Mouse (Mus musculus): ENCODE measurements at regions not wholly inside any gene's neighbourhood (a gene's known extent, or its start where the extent isn't known, plus 50 kb on each side); places are given as distances from the start of the nearest gene placed in this dataset.

GRCm38 (mm10) chr3:54528292-54528691 lies 164.3 kb upstream of the Supt20 start:
- Histone ChIP-seq H3K27ac (ENCODE audit: low read depth, low read length) (no peak overlapping the region), H3K4me3 (ENCODE audit: low read depth, low read length) (no peak overlapping the region), H3K4me2 (ENCODE audit: low read depth, low read length) (no peak overlapping the region), H3K27me3 (ENCODE audit: control insufficient read depth, insufficient read depth, low read length) (no peaks in the 10 kb centered on the region), H3K9ac (replicated peaks; ENCODE audit: low read depth, low read length) (no peak overlapping the region), H3K9me3 (ENCODE audit: control insufficient read depth, low read length) (no peaks in the 10 kb centered on the region; the same call in 1 of the 2 replicates), H3K36me3 (ENCODE audit: control insufficient read depth, insufficient read depth, low read length) (no peaks in the 10 kb centered on the region), H3K4me1 (ENCODE audit: control insufficient read depth, insufficient read depth, low read length) (no peaks in the 10 kb centered on the region)
- 83% methylated on average over 3 of the region's 3 CpGs for WGBS
- ATAC-seq (ENCODE audit: low read depth): no peak

GRCm38 (mm10) chr3:54530251-54530650 lies 162.4 kb upstream of the Supt20 start:
- Histone ChIP-seq H3K4me3 (ENCODE audit: low read depth, low read length) (no peak overlapping the region), H3K9ac (replicated peaks; ENCODE audit: low read depth, low read length) (no peak overlapping the region), H3K4me2 (ENCODE audit: low read depth, low read length) (no peak overlapping the region), H3K36me3 (ENCODE audit: control insufficient read depth, insufficient read depth, low read length) (no peaks in the 10 kb centered on the region), H3K9me3 (ENCODE audit: control insufficient read depth, low read length) (no peaks in the 10 kb centered on the region; the same call in 1 of the 2 replicates), H3K4me1 (ENCODE audit: control insufficient read depth, insufficient read depth, low read length) (no peaks in the 10 kb centered on the region), H3K27ac (ENCODE audit: low read depth, low read length) (no peak overlapping the region), H3K27me3 (ENCODE audit: control insufficient read depth, insufficient read depth, low read length) (no peaks in the 10 kb centered on the region)
- ATAC-seq (ENCODE audit: low read depth): no peak
- WGBS: 71% methylated on average over 6 of the region's 6 CpGs

GRCm38 (mm10) chr3:54535361-54535760 lies 157.2 kb upstream of the Supt20 start:
- Histone ChIP-seq H3K4me2 (ENCODE audit: low read depth, low read length) (no peak overlapping the region), H3K4me1 (ENCODE audit: control insufficient read depth, insufficient read depth, low read length) (no peaks in the 10 kb centered on the region), H3K27me3 (ENCODE audit: control insufficient read depth, insufficient read depth, low read length) (no peaks in the 10 kb centered on the region), H3K27ac (ENCODE audit: low read depth, low read length) (no peak overlapping the region), H3K9me3 (ENCODE audit: control insufficient read depth, low read length) (no peaks in the 10 kb centered on the region), H3K4me3 (ENCODE audit: low read depth, low read length) (no peak overlapping the region), H3K36me3 (ENCODE audit: control insufficient read depth, insufficient read depth, low read length) (no peaks in the 10 kb centered on the region), H3K9ac (replicated peaks; ENCODE audit: low read depth, low read length) (no peak overlapping the region)
- no peak for ATAC-seq (ENCODE audit: low read depth)
- 92% methylated on average over 7 of the region's 7 CpGs for WGBS

DNA sequence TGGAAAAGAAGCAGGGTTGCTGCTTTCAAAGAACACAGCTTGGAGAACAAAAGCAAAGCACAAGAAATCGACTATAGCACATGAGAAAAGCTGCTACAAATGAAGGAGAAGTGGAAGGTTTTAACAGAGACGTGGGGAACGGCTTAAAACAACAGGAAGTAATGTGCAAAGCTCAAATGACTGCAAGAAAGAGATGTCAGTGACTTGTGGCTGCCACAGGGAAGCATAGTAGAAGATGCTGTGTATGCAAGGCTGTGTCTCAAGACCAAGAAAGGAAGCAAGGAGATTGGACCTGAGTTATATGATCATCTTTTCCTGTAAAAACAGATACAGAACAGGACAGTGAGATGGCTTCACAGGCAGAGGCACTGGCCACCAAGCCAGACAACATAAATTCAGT lies 154.6 kb upstream of the Supt20 start:
- no peak for ATAC-seq (ENCODE audit: low read depth)
- WGBS: 69% methylated on average over 3 of the region's 3 CpGs
- no peaks in the 10 kb centered on the region for H3K36me3 ChIP-seq (ENCODE audit: control insufficient read depth, insufficient read depth, low read length)
- no peaks in the 10 kb centered on the region for H3K9me3 ChIP-seq (ENCODE audit: control insufficient read depth, low read length)
- H3K9ac ChIP-seq (replicated peaks; ENCODE audit: low read depth, low read length): no peak overlapping the region
- no peak overlapping the region for H3K4me2 ChIP-seq (ENCODE audit: low read depth, low read length)
- no peaks in the 10 kb centered on the region for H3K27me3 ChIP-seq (ENCODE audit: control insufficient read depth, insufficient read depth, low read length)
- no peaks in the 10 kb centered on the region for H3K4me1 ChIP-seq (ENCODE audit: control insufficient read depth, insufficient read depth, low read length)
- no peak overlapping the region for H3K4me3 ChIP-seq (ENCODE audit: low read depth, low read length)
- no peak overlapping the region; the same call in 1 of the 2 replicates for H3K27ac ChIP-seq (ENCODE audit: low read depth, low read length)

GRCm38 (mm10) chr3:54540540-54541080 lies 152.0 kb upstream of the Supt20 start:
- no peaks in the 10 kb centered on the region for H3K36me3 ChIP-seq (ENCODE audit: control insufficient read depth, insufficient read depth, low read length)
- no peaks in the 10 kb centered on the region for H3K27me3 ChIP-seq (ENCODE audit: control insufficient read depth, insufficient read depth, low read length)
- H3K4me2 ChIP-seq (ENCODE audit: low read depth, low read length): no peak overlapping the region
- H3K4me1 ChIP-seq (ENCODE audit: control insufficient read depth, insufficient read depth, low read length): no peaks in the 10 kb centered on the region
- no peak overlapping the region for H3K9ac ChIP-seq (replicated peaks; ENCODE audit: low read depth, low read length)
- WGBS: 76% methylated on average over 3 of the region's 3 CpGs
- no peak overlapping the region for H3K27ac ChIP-seq (ENCODE audit: low read depth, low read length)
- ATAC-seq (ENCODE audit: low read depth): no peak
- H3K4me3 ChIP-seq (ENCODE audit: low read depth, low read length): no peak overlapping the region
- H3K9me3 ChIP-seq (ENCODE audit: control insufficient read depth, low read length): no peaks in the 10 kb centered on the region

GRCm38 (mm10) chr3:54541389-54541788 lies 151.2 kb upstream of the Supt20 start:
- Histone ChIP-seq H3K27ac (ENCODE audit: low read depth, low read length) (no peak overlapping the region), H3K9me3 (ENCODE audit: control insufficient read depth, low read length) (no peaks in the 10 kb centered on the region), H3K27me3 (ENCODE audit: control insufficient read depth, insufficient read depth, low read length) (no peaks in the 10 kb centered on the region), H3K4me1 (ENCODE audit: control insufficient read depth, insufficient read depth, low read length) (no peaks in the 10 kb centered on the region), H3K9ac (replicated peaks; ENCODE audit: low read depth, low read length) (no peak overlapping the region), H3K36me3 (ENCODE audit: control insufficient read depth, insufficient read depth, low read length) (no peaks in the 10 kb centered on the region), H3K4me3 (ENCODE audit: low read depth, low read length) (no peak overlapping the region), H3K4me2 (ENCODE audit: low read depth, low read length) (no peak overlapping the region)
- WGBS: 91% methylated on average over 5 of the region's 5 CpGs
- no peak for ATAC-seq (ENCODE audit: low read depth)

DNA sequence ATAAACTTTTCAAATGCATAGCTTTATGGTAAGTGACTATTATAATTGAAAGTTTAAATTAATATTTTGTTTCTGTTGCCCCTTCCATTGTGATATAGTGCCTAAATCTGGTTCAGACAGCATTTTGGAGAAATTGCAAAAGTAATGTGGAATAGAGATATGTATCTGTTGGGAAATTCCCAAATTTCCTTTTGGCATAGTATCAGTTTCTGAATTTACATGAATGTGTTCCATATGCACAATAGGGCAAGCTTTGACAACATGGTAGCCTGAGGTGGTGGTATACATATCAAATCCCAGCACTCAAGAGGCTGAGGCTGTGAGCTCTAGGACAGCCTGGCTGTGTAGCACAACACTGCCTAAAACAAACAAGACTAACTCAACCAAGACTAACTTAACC lies 147.2 kb upstream of the Supt20 start:
- Histone ChIP-seq H3K4me1 (ENCODE audit: control insufficient read depth, insufficient read depth, low read length) (no peaks in the 10 kb centered on the region), H3K9ac (replicated peaks; ENCODE audit: low read depth, low read length) (no peak overlapping the region), H3K27ac (ENCODE audit: low read depth, low read length) (no peak overlapping the region), H3K36me3 (ENCODE audit: control insufficient read depth, insufficient read depth, low read length) (no peaks in the 10 kb centered on the region), H3K9me3 (ENCODE audit: control insufficient read depth, low read length) (no peaks in the 10 kb centered on the region), H3K4me3 (ENCODE audit: low read depth, low read length) (no peak overlapping the region), H3K4me2 (ENCODE audit: low read depth, low read length) (no peak overlapping the region), H3K27me3 (ENCODE audit: control insufficient read depth, insufficient read depth, low read length) (no peaks in the 10 kb centered on the region)
- no peak for ATAC-seq (ENCODE audit: low read depth)

GRCm38 (mm10) chr3:54551908-54552307 lies 140.7 kb upstream of the Supt20 start:
- WGBS: 87% methylated on average over 9 of the region's 9 CpGs
- H3K4me1 ChIP-seq (ENCODE audit: control insufficient read depth, insufficient read depth, low read length): no peaks in the 10 kb centered on the region
- no peaks in the 10 kb centered on the region for H3K27me3 ChIP-seq (ENCODE audit: control insufficient read depth, insufficient read depth, low read length)

DNA sequence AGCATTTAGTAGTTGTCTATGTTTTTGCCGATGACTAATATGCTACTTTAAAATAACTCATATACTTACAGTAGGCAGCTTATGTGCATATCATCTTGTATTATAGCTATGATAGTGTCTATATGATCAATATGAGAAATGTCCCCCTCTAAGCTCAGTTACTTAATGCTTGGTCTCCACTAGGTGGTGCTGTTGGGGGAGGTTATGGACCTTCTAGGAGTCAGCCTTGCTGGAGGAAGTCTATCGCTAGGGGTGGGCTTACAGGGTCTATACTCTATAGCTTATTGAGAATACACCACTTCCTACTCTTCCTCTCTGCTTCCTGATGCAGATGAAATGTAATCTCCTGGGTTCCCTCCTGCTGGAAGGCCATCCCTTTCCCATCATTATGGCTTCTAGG lies 136.7 kb upstream of the Supt20 start:
- 88% methylated on average over 2 of the region's 2 CpGs for WGBS
- no peak overlapping the region for H3K27ac ChIP-seq (ENCODE audit: low read depth, low read length)
- H3K9me3 ChIP-seq (ENCODE audit: control insufficient read depth, low read length): no peaks in the 10 kb centered on the region
- H3K4me3 ChIP-seq (ENCODE audit: low read depth, low read length): no peak overlapping the region
- H3K9ac ChIP-seq (replicated peaks; ENCODE audit: low read depth, low read length): no peak overlapping the region
- ATAC-seq (ENCODE audit: low read depth): no peak
- H3K4me1 ChIP-seq (ENCODE audit: control insufficient read depth, insufficient read depth, low read length): no peaks in the 10 kb centered on the region
- no peaks in the 10 kb centered on the region for H3K36me3 ChIP-seq (ENCODE audit: control insufficient read depth, insufficient read depth, low read length)
- H3K27me3 ChIP-seq (ENCODE audit: control insufficient read depth, insufficient read depth, low read length): no peaks in the 10 kb centered on the region
- no peak overlapping the region for H3K4me2 ChIP-seq (ENCODE audit: low read depth, low read length)

More at GRCm38 (mm10) chr3:54551908-54552307, 140.7 kb upstream of the Supt20 start:
- Histone ChIP-seq H3K9ac (replicated peaks; ENCODE audit: low read depth, low read length) (no peak overlapping the region), H3K9me3 (ENCODE audit: control insufficient read depth, low read length) (no peaks in the 10 kb centered on the region), H3K4me2 (ENCODE audit: low read depth, low read length) (no peak overlapping the region), H3K27ac (ENCODE audit: low read depth, low read length) (no peak overlapping the region), H3K4me3 (ENCODE audit: low read depth, low read length) (no peak overlapping the region), H3K36me3 (ENCODE audit: control insufficient read depth, insufficient read depth, low read length) (no peaks in the 10 kb centered on the region)
- ATAC-seq (ENCODE audit: low read depth): no peak

Measured in neural tube, embryonic 14.5 days (tissue).